Mouse (Mus musculus) c-Kit-negative CD71-positive TER-119-positive erythroid progenitor cells, embryonic 14.5 days (primary cell): Measurements from ENCODE around the gene Kmt2c.

ENCODE experiments used
- DNase-seq: peaks from one replicate; pipeline ENCODE4 v3.0.0-alpha.2; 2013; ENCODE audit warnings: low read depth, low spot score

Gene Kmt2c

DNA sequence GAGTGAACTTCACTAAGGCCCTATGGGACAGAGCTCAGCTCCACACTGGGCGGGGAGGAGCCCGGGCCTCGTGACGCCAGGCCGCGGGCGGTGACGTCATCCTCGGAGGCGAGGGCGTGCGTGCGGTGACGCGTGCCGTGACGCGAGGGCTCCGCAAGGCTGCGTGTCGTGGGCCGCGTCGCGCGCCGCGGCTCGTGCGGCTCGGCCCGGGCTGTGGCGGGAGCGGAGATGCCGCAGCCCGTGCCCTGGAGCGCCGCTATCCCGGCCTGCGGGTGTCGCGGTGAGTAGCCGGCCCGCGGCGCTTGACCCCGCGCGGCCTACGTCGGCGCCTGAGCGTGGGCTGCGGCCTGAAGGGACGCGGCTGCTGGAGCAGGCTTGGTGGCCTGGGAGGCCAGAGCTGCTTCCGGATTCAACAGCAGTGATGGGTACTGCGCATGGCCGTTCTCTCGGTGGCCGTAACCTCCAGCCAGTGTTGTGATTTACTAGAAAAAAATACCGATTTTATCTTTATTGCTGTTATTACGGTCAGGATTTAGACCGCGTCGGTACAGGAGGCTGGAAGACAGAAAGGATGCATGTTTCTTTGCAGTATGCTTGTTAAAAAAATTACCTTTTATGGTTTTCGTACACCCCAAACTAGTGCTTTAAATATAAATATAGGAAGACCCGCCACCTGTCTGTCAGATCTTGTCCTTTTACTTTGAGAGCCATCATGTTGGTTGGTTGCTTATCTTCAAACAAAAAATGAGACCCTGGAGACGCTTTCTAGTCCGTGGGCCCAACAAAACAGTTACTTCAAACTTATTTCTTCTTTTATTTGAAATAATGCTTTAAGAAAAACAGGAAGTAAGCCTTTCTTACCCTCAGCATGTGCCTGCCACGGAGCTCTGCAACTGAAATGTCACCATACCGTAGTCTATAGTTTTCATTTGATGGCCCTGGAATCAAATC is 275.6 kb downstream of the Kmt2c start, which contains the start of gene E130116L18Rik:
TSS of gene E130116L18Rik (minus strand) at position 402 of the 951 bp plus-strand sequence.
- DNase-seq: no peak
